Mouse (Mus musculus) adrenal gland, adult 8-10 months (tissue): Measurements from ENCODE around the gene Ppp2r5a. TPM values are rescaled to one million over a fixed set of nuclear protein-coding genes. Genes with fewer than 3 reads are reported as not detected.

Source experiments
- DNase-seq: peaks from one replicate; pipeline ENCODE4 v3.0.0; 2022
- total RNA-seq, 4 experiments: library from RNA; stranded (reverse); gene quantifications; 2 replicates each; pipeline ENCODE4 v1.2.4; 2022

Ppp2r5a gene
- total RNA-seq, 4 experiments from 2014 or later: 91.2 to 155 (median 133) TPM

DNA sequence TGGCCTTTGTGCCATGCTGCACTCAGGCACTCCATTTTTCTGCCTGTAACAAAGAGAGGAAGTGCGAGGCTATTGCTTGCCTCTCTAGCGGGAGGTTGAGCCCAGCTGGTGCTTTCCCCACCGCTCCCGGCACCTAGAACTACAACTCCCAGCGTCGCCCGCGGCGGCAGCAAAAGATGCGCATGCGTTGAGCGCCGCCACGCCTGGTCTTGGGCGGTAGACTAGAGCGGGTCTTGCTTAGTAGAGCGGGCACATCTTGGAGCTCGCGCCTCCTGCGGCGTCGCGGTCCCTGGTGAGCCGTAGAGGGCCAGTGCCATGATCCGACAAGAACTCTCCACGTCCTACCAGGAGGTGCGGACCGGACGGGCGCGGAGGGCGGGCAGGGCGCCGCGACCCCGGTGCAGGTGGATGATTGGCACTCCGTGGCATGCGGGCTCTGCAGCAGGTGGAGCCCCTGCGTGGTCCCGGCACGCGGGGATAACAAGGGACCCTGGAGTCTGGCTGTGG lies 77.3 kb downstream of the Ppp2r5a start, which contains the start of gene Tmem206:
Gene Tmem206, plus strand, starts transcription at position 187 of the 507 bp plus-strand sequence.
- peak; percentile 91 for DNase-seq

DNA sequence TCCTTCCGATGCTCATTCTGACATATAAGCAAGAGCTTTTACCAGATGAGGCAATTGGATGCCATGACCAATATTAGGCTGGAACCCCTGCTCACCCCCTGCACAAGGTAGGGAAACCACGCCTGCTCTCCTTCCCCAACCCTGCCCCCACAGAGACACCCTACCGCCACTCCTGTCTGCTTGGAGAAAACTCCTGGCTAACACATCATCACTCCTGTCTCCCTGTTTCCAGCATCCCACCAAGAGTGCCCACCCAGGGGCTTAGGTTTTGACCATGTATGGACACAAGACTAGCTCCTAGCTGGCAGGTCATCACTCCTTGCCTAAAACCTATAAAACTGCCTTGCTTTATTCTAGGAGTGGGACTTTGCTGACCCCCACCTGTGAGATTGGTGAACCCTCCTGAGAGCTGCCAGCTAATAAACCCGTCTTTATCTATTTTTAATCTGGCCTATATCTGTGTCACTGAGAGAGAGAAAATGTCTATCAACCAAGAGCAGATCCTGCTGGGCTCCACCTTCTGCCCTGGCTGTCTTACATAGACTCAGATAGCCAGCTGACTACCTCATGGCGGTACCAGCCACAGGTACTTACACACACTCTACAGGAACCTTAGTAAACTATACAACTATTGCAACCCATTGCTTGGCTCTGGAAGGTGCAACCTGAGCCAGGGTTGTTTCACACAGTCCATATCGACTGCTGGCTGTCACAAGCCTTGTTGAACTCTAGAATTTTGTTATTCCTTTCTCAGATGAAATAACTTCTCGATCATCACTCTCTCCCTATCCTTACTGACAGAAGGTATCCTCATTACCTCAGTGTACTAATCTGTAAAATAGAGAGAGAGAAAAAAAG lies 78.1 kb downstream of the Ppp2r5a start:
- no peak for DNase-seq

DNA sequence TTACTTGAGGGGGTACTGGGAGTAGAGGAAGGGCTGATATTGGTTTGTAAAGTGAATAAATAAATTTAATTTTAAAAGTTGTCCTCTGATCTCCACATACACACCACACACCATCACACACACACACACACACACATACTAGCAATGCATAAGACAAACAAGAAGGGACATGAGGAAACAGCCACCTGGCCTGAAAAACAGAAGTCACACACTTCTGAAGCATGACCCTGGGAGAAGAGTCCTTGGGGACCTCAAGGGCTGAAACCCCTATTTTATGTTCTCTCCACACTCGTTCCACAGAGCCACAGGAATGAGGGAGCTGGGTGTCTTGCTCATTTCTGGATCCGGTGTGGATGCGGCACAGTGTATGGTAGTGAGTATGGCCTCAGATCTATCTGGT lies 79.7 kb downstream of the Ppp2r5a start:
- DNase-seq: no peak

DNA sequence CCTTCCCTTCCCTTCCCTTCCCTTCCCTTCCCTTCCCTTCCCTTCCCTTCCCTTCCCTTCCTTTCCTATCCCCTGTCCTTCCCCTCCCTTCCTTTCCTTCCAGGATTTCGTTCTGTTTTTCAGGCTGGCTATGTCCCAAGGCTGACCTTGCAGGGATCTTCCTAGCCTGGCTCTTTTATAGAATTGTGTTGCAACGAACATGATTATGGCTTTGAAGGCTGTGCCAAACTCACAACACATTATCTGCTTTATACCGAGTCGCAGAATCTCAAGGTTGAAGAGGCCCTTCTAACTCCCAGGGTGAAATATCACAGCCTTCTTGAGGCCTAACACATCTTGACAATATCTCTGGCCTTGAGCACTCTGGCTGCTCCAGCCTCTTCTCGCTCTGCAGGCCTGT lies 84.4 kb downstream of the Ppp2r5a start:
- DNase-seq: peak; percentile 75

DNA sequence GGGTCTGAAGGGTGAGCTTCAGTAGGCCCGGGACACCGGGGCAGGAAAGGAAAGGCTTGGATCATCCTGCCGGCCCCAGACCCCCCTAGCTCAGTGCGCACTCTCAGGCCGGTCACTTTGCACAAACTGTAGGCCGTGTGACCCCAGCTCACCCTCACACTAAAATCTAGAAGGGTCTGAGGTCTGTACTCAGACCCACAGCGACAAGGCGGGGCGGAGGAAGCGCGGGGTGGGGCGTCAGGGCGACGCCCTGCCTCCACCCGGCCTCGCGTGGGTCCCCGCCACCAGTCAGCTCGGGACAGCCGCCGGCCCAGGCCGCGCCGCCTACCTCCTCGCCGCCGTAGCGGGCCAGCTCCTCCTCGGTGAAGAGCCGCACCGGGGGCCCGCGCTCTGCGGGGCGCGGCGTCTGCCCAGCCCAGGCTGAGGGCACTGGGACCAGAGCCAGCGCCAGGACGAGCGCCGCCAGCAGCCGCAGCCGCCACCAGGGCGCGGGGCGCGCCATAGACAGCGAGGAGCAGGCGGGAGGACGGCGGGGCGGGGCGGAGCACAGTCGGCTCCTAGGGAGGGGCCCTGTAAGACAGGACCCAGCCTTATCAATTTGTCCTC lies 85.4 kb downstream of the Ppp2r5a start, which contains the start of gene Nenf:
Gene Nenf, minus strand, starts transcription at position 604 of the 606 bp plus-strand sequence.
- peak; percentile 68 for DNase-seq

DNA sequence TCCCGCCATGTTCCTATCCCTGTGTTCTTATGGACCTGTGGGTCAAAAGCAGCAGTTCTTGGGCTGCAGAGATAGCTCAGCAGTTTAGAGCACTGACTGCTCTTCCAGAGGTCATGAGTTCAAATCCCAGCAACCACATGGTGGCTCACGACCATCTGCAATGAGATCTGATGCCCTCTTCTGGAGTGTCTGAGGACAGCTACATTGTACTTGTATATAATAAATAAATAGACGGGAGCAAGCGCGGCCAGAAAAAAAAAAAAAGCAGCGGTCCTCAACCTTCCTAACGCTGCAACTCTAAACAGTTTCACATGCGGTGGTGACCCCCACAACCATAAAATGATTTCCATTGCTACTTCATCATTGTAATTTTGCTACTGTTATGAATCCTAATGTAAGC lies 86.3 kb downstream of the Ppp2r5a start:
- DNase-seq: no peak

DNA sequence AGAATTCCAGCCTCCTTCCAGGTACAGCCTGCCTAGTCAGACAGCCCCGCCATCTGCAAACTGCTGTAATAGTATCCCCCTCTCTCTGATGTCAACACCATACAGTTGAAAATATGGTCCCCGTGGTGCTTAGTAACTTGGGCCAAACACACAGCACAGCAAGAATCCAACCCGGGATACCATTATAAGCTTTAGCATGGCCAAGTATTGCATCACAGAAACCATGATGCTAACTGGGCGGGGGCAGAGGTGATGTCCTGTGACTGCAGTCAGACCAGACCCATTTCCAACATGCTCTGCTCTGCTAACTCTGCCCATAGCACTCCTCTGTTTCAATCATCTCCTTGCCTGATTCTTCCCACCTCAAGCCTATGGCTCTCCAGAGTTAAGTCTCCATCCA lies 89.1 kb downstream of the Ppp2r5a start:
- no peak for DNase-seq

DNA sequence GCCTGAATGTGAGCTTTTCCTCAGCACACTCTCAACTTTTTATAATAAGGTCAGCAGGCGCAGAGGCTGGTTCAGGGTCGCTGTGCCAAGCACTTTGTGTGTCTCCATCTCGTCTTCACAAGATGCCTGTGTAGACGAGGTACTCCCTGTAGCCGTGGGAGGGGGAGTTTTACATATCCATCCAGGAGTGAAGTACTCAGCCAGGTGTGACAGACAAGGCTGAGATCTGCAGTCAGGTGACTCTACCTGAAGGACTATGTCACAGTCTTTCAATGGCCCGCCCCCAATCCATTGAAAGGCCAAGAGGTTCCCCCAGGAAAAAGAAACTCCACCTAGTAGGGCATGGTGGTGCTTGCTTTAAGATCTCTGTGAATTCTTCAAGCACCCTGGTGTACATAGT lies 89.9 kb downstream of the Ppp2r5a start:
- no peak for DNase-seq

DNA sequence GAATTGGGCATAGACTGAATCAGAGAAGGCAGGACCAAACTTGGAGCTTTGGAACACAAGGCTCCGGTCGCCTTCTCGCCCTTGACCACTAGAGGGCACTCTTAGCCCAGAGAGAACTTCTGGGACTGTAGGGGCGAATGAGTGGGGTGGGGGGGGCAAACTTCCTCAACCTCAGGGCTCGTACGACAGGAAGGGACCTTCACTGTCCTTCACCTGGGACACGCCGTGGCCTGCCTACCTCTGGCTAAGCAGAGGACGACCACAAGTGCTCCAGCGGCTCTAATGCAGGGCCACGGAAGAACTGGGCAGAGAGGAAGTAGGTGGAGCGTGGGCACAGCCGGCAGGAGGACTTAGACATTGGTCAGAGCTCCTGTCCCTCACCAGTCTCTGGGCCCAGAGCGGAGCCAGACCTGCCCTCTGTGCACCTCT lies 90.5 kb downstream of the Ppp2r5a start:
- DNase-seq: peak; percentile 79

DNA sequence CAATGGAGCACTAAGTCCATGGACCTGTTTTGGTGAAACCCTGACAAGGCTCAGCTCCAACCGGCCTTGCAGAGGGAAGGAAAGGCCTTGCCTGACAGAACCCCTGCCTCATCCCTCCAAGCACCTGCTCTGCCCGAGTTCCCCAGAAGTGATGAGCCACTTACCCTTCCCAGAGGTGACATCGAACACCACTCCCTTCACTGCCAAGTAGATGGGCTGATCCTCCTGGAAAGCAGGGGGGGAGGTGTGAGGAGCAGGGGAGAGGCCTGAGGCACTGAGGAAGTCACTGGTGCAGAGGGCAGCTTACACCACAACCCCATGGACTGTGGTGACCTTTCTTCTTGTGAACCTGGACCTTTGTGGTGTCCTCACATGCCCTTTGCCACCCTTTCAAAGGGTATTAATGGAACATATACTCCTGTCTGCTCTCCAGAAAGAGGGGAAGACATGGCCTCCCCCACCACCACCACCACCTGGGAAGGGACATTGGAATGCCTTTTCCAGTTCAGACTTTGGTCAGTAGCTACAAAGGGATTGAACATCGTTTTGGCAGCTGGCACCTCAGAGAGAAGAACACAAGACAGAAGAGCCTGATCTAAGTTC lies 91.7 kb downstream of the Ppp2r5a start:
- DNase-seq: no peak

DNA sequence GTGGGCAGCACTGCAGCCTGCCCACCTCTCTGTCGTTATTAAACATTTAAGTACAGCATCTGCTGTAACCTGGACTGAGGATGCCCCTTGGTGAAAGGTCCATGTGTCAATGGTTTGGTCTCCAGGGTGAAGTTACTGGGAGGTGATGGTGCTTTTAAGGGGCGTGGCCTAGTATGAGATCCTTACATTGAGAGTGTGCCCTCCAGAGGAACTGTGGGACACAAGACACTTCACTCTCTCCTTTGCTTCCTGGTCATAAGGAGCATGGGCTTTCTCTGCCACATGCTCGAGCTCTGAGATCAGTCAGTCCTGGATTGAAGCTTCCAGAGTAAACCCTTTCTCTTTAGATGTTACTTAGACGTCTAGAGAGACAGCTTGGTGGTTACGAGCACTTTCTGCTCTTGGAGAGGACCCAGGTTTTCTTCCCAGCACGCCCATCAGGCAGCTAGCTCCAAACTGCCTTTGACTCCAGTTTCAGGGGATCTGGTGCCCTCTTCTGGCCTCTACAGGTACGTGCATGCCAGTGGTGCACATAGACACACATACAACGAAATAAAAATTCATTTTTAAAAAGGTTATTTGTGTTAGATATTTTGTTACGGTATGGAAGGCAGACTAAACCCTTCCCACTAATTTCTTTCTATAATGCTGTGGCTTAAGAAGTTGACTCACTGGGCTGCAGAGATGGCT lies 95.2 kb downstream of the Ppp2r5a start:
- DNase-seq: no peak

DNA sequence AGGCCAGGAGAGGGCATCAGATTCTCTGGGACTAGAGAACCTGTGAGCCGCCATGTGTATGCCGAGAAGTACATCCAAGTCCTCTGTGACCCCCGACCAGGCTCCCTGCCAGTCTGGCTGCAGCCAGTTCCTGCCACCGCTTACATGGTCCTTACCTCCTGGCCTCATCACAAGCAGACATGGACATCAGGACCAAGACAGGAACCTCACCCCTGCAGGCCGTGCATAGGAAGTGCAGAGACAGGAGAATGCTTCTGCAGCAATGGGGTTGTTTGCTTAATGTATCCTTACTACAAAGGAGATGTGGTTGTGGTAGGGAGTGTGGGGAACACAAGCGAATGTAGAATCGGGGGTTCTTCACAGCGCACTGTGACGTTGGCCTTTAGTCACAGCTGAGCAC lies 96.8 kb downstream of the Ppp2r5a start:
- no peak for DNase-seq

DNA sequence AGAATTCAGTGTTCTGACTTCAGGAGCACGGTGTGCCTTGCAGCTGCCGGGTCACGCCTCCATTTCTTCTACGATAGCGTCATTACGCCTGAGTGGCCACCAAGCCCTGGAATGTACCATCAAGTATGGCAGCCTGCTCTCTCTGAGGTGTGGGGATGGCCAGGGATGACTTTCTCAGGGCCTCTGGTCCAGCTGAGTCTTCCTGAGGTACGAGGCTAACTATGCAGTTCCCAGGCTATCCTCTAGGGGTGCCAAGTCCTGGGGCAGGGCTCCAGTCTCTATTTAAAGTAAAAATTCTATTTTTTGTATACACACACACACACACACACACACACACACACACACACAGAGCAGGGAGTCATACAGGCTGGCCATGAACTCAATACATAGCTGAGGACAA lies 97.5 kb downstream of the Ppp2r5a start:
- no peak for DNase-seq

DNA sequence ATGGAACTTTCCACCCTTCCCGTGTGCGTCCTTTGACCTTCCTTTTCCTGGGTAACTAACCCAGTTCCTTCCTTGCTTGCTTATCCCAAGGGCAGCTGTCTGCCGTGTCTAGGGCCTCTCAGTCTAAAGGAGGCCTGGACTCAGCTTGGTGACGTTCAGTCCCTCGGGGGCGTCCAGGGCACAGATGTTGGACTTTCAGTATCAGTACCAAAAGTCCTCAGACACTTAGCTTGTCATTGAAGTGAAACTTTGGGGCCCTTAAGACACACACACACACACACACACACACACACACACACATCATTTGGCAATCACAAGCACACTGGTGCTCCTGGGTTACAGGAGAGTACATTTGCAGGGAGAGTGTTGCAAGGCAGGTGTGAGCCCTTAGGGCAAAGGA lies 98.9 kb downstream of the Ppp2r5a start:
- no peak for DNase-seq

DNA sequence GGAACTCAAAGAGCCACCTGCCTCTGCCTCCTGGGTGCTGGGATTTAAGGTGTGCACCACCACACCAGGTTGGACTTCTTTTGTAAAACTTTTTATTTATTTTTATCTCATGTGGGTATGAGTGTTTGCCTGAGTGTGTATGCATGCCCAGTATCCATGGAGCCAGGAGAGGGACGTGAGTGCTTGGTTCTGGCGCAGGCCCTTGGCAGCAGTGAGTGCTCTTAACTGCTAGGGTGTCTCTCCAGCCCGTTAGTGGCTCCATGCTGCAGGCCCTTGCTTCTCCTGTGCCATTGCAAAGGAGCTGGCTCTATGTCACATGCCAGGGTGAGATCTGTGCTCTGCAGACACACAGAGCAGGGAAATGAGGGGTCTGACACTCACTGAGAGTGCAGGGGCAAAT lies 99.3 kb downstream of the Ppp2r5a start:
- no peak for DNase-seq

Other genes with a start within 250 kb of the Ppp2r5a start
- gene Fam71a, start 238.5 kb downstream of the Ppp2r5a start, total RNA-seq: not detected
- gene Atf3, start 185.2 kb downstream of the Ppp2r5a start, total RNA-seq: 1 to 10 TPM; 2.1 to 8.6 (median 3.2) TPM
- gene Nenf, start 85.1 kb downstream of the Ppp2r5a start, total RNA-seq: 100 to 1,000 TPM in 2 of 4 experiments, 10 to 100 TPM in 2; 82.9 to 112 (median 103) TPM
- gene Tmem206, start 77.4 kb downstream of the Ppp2r5a start, total RNA-seq: 1 to 10 TPM; 6.0 to 9.2 (median 8.4) TPM
- 1 to 10 TPM in 1 of 4 experiments, under 1 TPM in 3; 0.64 to 1.7 (median 0.79) TPM for gene Dtl, start 172.3 kb upstream of the Ppp2r5a start, total RNA-seq
- 10 to 100 TPM; 22.5 to 31.1 (median 24.6) TPM for gene Ints7, start 172.4 kb upstream of the Ppp2r5a start, total RNA-seq